Mouse (Mus musculus) bone marrow, adult 2 months (tissue): ENCODE measurements around the gene Sspn. TPM values are rescaled to one million over a fixed set of nuclear protein-coding genes. Genes with fewer than 3 reads are reported as not detected.

Experiments used
- H3K27ac ChIP-seq: fragments of 200-500 bp; 2 replicates; pipeline ENCODE4 v1.5.1; 2012; ENCODE audit warnings: low read depth, mild to moderate bottlenecking, control low read depth, inconsistent platforms, low read length; ENCODE audit not compliant: control insufficient read depth, poor library complexity, insufficient read depth
- H3K4me1 ChIP-seq: fragments of 200-500 bp; 2 replicates; pipeline ENCODE4 v1.6.1; 2011; ENCODE audit warnings: low read length; ENCODE audit not compliant: control insufficient read depth, insufficient read depth
- H3K4me3 ChIP-seq: fragments of 200-500 bp; replicated peaks from 2 replicates; pipeline ENCODE3; 2011; ENCODE audit warnings: mild to moderate bottlenecking, low read depth, low read length, control low read depth; ENCODE audit not compliant: control insufficient read depth
- CTCF ChIP-seq: fragments of 200-500 bp; IDR thresholded peaks from 2 replicates; pipeline ENCODE4 v1.5.1; 2011; ENCODE audit warnings: low read length, control low read depth; ENCODE audit not compliant: control insufficient read depth, insufficient read depth
- POLR2A ChIP-seq: fragments of 200-500 bp; IDR thresholded peaks from 2 replicates; pipeline ENCODE4 v1.6.1; 2011; ENCODE audit warnings: low read depth, mild to moderate bottlenecking, control low read depth, low read length, borderline replicate concordance; ENCODE audit not compliant: control insufficient read depth
- WGBS: fragments of 180-500 bp; shearing (Covaris S2); methylation state at CpG from one replicate; pipeline ENCODE4 v1.1.7; 2018; 5-methylcytosine and 5-hydroxymethylcytosine counted together
- polyA plus RNA-seq: library from polyadenylated mRNA; stranded (reverse); fragments of >200 nt; gene quantifications from 2 replicates; pipeline ENCODE4 v1.2.4, GENCODE M21; 2011; ENCODE audit warnings: low replicate concordance; ENCODE audit not compliant: missing spikeins, insufficient read depth, insufficient read length

Sspn gene
- polyA plus RNA-seq: 1.1 and 2.0 TPM in 2 replicates

- no peak within 1 kb of the TSS for H3K4me3 ChIP-seq
- TF ChIP-seq POLR2A (no peak), CTCF (no peak)
- H3K4me1 ChIP-seq: no peaks in the 10 kb centered on the region
- 82% methylated on average over 3 of the region's 3 CpGs for WGBS
- no peak within 1 kb of the TSS for H3K27ac ChIP-seq
These were observed at the start of gene Sspn for GRCm38 (mm10) chr6:145931341-145931740. Gene Sspn, plus strand, starts transcription at chr6:145931641.

GRCm38 (mm10) chr6:145883010-145883409, 48.4 kb upstream of the Sspn start:
- Histone ChIP-seq H3K4me3 (no peak overlapping the region), H3K27ac (no peak overlapping the region), H3K4me1 (no peaks in the 10 kb centered on the region; the same call in none of the 2 replicates)
- 5% methylated on average over 1 of the region's 1 CpGs for WGBS
- TF ChIP-seq CTCF (no peak), POLR2A (no peak)

- TF ChIP-seq CTCF (no peak), POLR2A (no peak)
- 20% methylated on average over 4 of the region's 4 CpGs for WGBS
- no peaks in the 10 kb centered on the region; the same call in none of the 2 replicates for H3K4me1 ChIP-seq
- no peak overlapping the region for H3K27ac ChIP-seq
- no peak overlapping the region for H3K4me3 ChIP-seq
These were observed 47.8 kb upstream of the Sspn start for GRCm38 (mm10) chr6:145883668-145884067.

GRCm38 (mm10) chr6:145885069-145885468, 46.4 kb upstream of the Sspn start:
- 69% methylated on average over 4 of the region's 4 CpGs for WGBS
- no peak overlapping the region for H3K4me3 ChIP-seq
- H3K4me1 ChIP-seq: no peaks in the 10 kb centered on the region; the same call in none of the 2 replicates
- H3K27ac ChIP-seq: no peak overlapping the region
- TF ChIP-seq POLR2A: no peak
- no peak for TF ChIP-seq CTCF

- Histone ChIP-seq H3K4me1 (no peaks in the 10 kb centered on the region; the same call in none of the 2 replicates), H3K27ac (no peak overlapping the region)
- WGBS: 79% methylated on average over 8 of the region's 8 CpGs
These were observed 45.2 kb upstream of the Sspn start for GRCm38 (mm10) chr6:145886277-145886676.

GRCm38 (mm10) chr6:145887719-145888118, 43.7 kb upstream of the Sspn start:
- no peak overlapping the region for H3K27ac ChIP-seq
- peaks cover 2% of the 10 kb centered on the region; the same call in 1 of the 2 replicates for H3K4me1 ChIP-seq
- TF ChIP-seq POLR2A (no peak), CTCF (no peak)
- H3K4me3 ChIP-seq: no peak overlapping the region
- WGBS: 74% methylated on average over 6 of the region's 6 CpGs

More at GRCm38 (mm10) chr6:145886277-145886676, 45.2 kb upstream of the Sspn start:
- TF ChIP-seq POLR2A (no peak), CTCF (no peak)
- no peak overlapping the region for H3K4me3 ChIP-seq

GRCm38 (mm10) chr6:145891951-145892350, 39.5 kb upstream of the Sspn start:
- H3K4me1 ChIP-seq: peaks cover 4% of the 10 kb centered on the region
- WGBS: 80% methylated on average over 11 of the region's 11 CpGs
- no peak overlapping the region for H3K27ac ChIP-seq
- TF ChIP-seq CTCF (no peak), POLR2A (no peak)
- H3K4me3 ChIP-seq: no peak overlapping the region

GRCm38 (mm10) chr6:145892381-145893265, 38.8 kb upstream of the Sspn start:
- Histone ChIP-seq H3K27ac (no peak overlapping the region; the same call in 1 of the 2 replicates), H3K4me1 (peaks cover 4% of the 10 kb centered on the region), H3K4me3 (no peak overlapping the region)
- 86% methylated on average over 20 of the region's 20 CpGs for WGBS
- no peak for TF ChIP-seq CTCF
- no peak for TF ChIP-seq POLR2A
